Mouse (Mus musculus) cerebellum, adult 2 months (tissue): ENCODE data around the gene Tmem108.

ENCODE experiments used
- CTCF ChIP-seq: fragments of 200-500 bp; IDR thresholded peaks from 2 replicates; pipeline ENCODE4 v1.5.1; 2011; ENCODE audit warnings: low read depth, mild to moderate bottlenecking, control low read depth, low read length, moderate library complexity, borderline replicate concordance; ENCODE audit not compliant: insufficient read depth
- POLR2A ChIP-seq: fragments of 200-500 bp; IDR thresholded peaks from 2 replicates; pipeline ENCODE4 v1.6.1; 2011; ENCODE audit warnings: low read length, control low read depth, borderline replicate concordance; ENCODE audit not compliant: insufficient read depth

DNA sequence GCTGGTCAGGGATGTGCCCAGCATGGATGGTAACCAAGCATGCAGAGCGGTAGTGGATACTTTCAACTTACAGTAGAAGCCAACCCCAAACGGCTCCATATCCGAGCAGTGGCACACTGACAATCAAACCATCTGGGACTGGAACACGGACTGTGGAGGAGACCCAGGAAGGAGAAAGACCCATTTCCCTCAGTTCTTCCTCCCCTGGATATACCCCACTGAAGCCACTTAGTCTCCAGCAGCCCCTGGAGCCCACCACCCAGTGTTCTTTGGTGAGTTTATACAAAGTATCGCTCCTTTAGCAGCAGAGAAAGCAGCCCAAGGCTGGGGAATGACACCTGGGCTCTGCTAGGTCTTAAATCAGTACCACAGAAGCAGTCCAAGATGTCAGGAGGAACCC, 184.5 kb downstream of the Tmem108 start:
- TF ChIP-seq CTCF: no peak
- no peak for TF ChIP-seq POLR2A
